Mouse (Mus musculus) CH12.LX (cell line): ENCODE measurements around the gene Ephx1. TPM values are rescaled to one million over a fixed set of nuclear protein-coding genes. Genes with fewer than 3 reads are reported as not detected.
"Not testable (repeated sequence)": the region's sequence is repeated elsewhere in the genome, so short reads cannot be mapped to it uniquely, and the experiment has no call there.

Source experiments
- DNase-seq: peaks from one replicate; pipeline ENCODE4 v3.0.0-alpha.2; 2013; ENCODE audit errors: extremely low read depth
- H3K27ac ChIP-seq: 2 replicates; pipeline ENCODE4 v1.5.1; 2012; ENCODE audit warnings: low read depth, mild to moderate bottlenecking, control low read depth, moderate library complexity; ENCODE audit not compliant: insufficient read depth
- H3K27me3 ChIP-seq: replicated peaks from 2 replicates; pipeline ENCODE3; 2012; ENCODE audit warnings: inconsistent platforms
- H3K36me3 ChIP-seq, 2 experiments: replicated peaks in 1 of 2; 2 replicates each; pipeline versions ENCODE3 to v1.6.1; 2012; ENCODE audit warnings: inconsistent platforms in 1 of 2, low read length in 1 of 2, mild to moderate bottlenecking in 1 of 2, mixed read lengths in 1 of 2, moderate library complexity in 1 of 2; ENCODE audit not compliant: control insufficient read depth in 1 of 2, insufficient read depth in 1 of 2
- H3K4me1 ChIP-seq, 2 experiments: 2 replicates each; pipeline ENCODE4 v1.6.1; 2012; ENCODE audit warnings: inconsistent platforms in 1 of 2, moderate library complexity in 1 of 2; ENCODE audit not compliant: insufficient read depth in 2 of 2, control insufficient read depth in 1 of 2
- H3K4me2 ChIP-seq: 2 replicates; pipeline ENCODE4 v1.6.1; 2012; ENCODE audit warnings: low read depth, mild to moderate bottlenecking, control low read depth; ENCODE audit not compliant: poor library complexity, insufficient read depth, severe bottlenecking
- H3K4me3 ChIP-seq, 3 experiments: fragments of 150-350 bp in 1 of 3; sonication (generic) in 1 of 3; replicated peaks in 1 of 3; 2 replicates each; pipeline versions ENCODE3 to v1.5.1; 2011 to 2012; ENCODE audit warnings: low read depth in 2 of 3, low read length in 2 of 3, mild to moderate bottlenecking in 2 of 3, moderate library complexity in 2 of 3, control low read depth in 1 of 3, improper control_type of control experiment in 1 of 3, inconsistent platforms in 1 of 3, mixed read lengths in 1 of 3; ENCODE audit not compliant: poor library complexity in 1 of 3
- H3K79me2 ChIP-seq: replicated peaks from 2 replicates; pipeline ENCODE4 v1.6.1; 2012; ENCODE audit warnings: mild to moderate bottlenecking, moderate library complexity; ENCODE audit not compliant: control insufficient read depth, poor library complexity, insufficient read depth, severe bottlenecking; ENCODE audit errors: extremely low read depth
- H3K9ac ChIP-seq: 2 replicates; pipeline ENCODE4 v1.6.1; 2012; ENCODE audit warnings: low read depth, mild to moderate bottlenecking, control low read depth, moderate library complexity; ENCODE audit not compliant: insufficient read depth
- H3K9me3 ChIP-seq: replicated peaks from 2 replicates; pipeline ENCODE3; 2012; ENCODE audit warnings: low read length, inconsistent platforms, mixed read lengths
- CHD2 ChIP-seq: IDR thresholded peaks from 2 replicates; pipeline ENCODE4 v1.6.1; 2011; ENCODE audit warnings: low read length, improper control_type of control experiment
- CTCF ChIP-seq, 2 experiments: IDR thresholded peaks in 1 of 2; conservative IDR thresholded peaks in 1 of 2; 2 replicates each; pipeline ENCODE4 v1.5.1; 2011 to 2012; ENCODE audit warnings: low read depth in 2 of 2, low read length in 2 of 2, improper control_type of control experiment in 1 of 2, inconsistent platforms in 1 of 2, mild to moderate bottlenecking in 1 of 2, moderate library complexity in 1 of 2
- ELF1 ChIP-seq: IDR thresholded peaks from 2 replicates; pipeline ENCODE4 v1.6.1; 2014; ENCODE audit warnings: low read depth, mild to moderate bottlenecking, inconsistent platforms, low read length, improper control_type of control experiment
- EP300 ChIP-seq: IDR thresholded peaks from 2 replicates; pipeline ENCODE4 v1.6.1; 2011; ENCODE audit warnings: low read length, improper control_type of control experiment
- JUND ChIP-seq: conservative IDR thresholded peaks from 2 replicates; pipeline ENCODE4 v1.6.1; 2011; ENCODE audit warnings: low read depth, low read length, improper control_type of control experiment
- KAT2A ChIP-seq: IDR thresholded peaks from 2 replicates; pipeline ENCODE4 v1.6.1; 2012; ENCODE audit warnings: low read length, improper control_type of control experiment, inconsistent platforms; ENCODE audit not compliant: insufficient replicate concordance
- MAX ChIP-seq: IDR thresholded peaks from 2 replicates; pipeline ENCODE4 v1.6.1; 2011; ENCODE audit warnings: low read length, improper control_type of control experiment
- POLR2A ChIP-seq: IDR thresholded peaks from 2 replicates; pipeline ENCODE4 v1.6.1; 2011; ENCODE audit warnings: low read depth, mild to moderate bottlenecking, improper control_type of control experiment, low read length
- SIN3A ChIP-seq: IDR thresholded peaks from 2 replicates; pipeline ENCODE4 v1.6.1; 2012; ENCODE audit warnings: low read length, improper control_type of control experiment, inconsistent platforms
- TCF12 ChIP-seq: IDR thresholded peaks from 2 replicates; pipeline ENCODE4 v1.6.1; 2014; ENCODE audit warnings: low read depth, mild to moderate bottlenecking, inconsistent platforms, low read length, improper control_type of control experiment
- UBTF ChIP-seq: IDR thresholded peaks from 2 replicates; pipeline ENCODE4 v1.6.1; 2012; ENCODE audit warnings: low read depth, mild to moderate bottlenecking, inconsistent platforms, low read length, improper control_type of control experiment, moderate library complexity
- USF1 ChIP-seq: IDR thresholded peaks from 2 replicates; pipeline ENCODE4 v1.6.1; 2014; ENCODE audit warnings: low read depth, mild to moderate bottlenecking, inconsistent platforms, low read length, improper control_type of control experiment
- ZC3H11A ChIP-seq: IDR thresholded peaks from 2 replicates; pipeline ENCODE4 v1.6.1; 2012; ENCODE audit warnings: low read depth, mild to moderate bottlenecking, inconsistent platforms, low read length, improper control_type of control experiment
- ZNF384 ChIP-seq: IDR thresholded peaks from 2 replicates; pipeline ENCODE4 v1.6.1; 2012; ENCODE audit warnings: low read depth, low read length, improper control_type of control experiment, inconsistent platforms
- dilution Hi-C: fragments of 300-500 bp; cut with MboI; formaldehyde crosslinking; loops from 2 replicates; pipeline ENCODE4 v1.14.3; 2020; ENCODE audit warnings: low sequenced_read_pairs; ENCODE audit not compliant: extremely low pct_unique_long_range_greater_than_20kb, extremely low pct_ligation_motif_present
- in situ Hi-C: fragments of 300-500 bp; cut with MboI; formaldehyde crosslinking; loops from 3 replicates; pipeline ENCODE4 v1.14.3; 2019; ENCODE audit warnings: low sequenced_read_pairs, low pct_ligation_motif_present, low pct_unique_long_range_greater_than_20kb, mixed read lengths
- polyA plus RNA-seq: library from polyadenylated mRNA; unstranded; fragments of >175 nt; gene quantifications from 2 replicates; pipeline ENCODE4 v1.2.1, GENCODE M21; 2012; ENCODE audit warnings: low read depth; ENCODE audit not compliant: insufficient read length
- total RNA-seq, 2 experiments: library from RNA; depleted of rRNA; stranded (reverse); fragments of 300-350 nt in 1 of 2; fragments of >200 nt in 1 of 2; gene quantifications; 2 replicates each; pipeline ENCODE4 v1.2.3; 2012 to 2014

The Ephx1 gene
- total and polyA plus RNA-seq, 3 experiments = 10.7 to 20.7 (median 12.0) TPM

- H3K9me3 ChIP-seq, H3K79me2 ChIP-seq, H3K27ac ChIP-seq, H3K4me2 ChIP-seq, DNase-seq, H3K4me3 ChIP-seq, H3K36me3 ChIP-seq, in situ Hi-C loops, H3K9ac ChIP-seq, dilution Hi-C loops, H3K4me1 ChIP-seq: not testable (repeated sequence)
- peaks cover 38% of the 10 kb centered on the region for H3K27me3 ChIP-seq
Observed at GRCm38 (mm10) chr1:180936610-180937398, 83.9 kb downstream of the Ephx1 start.

DNA sequence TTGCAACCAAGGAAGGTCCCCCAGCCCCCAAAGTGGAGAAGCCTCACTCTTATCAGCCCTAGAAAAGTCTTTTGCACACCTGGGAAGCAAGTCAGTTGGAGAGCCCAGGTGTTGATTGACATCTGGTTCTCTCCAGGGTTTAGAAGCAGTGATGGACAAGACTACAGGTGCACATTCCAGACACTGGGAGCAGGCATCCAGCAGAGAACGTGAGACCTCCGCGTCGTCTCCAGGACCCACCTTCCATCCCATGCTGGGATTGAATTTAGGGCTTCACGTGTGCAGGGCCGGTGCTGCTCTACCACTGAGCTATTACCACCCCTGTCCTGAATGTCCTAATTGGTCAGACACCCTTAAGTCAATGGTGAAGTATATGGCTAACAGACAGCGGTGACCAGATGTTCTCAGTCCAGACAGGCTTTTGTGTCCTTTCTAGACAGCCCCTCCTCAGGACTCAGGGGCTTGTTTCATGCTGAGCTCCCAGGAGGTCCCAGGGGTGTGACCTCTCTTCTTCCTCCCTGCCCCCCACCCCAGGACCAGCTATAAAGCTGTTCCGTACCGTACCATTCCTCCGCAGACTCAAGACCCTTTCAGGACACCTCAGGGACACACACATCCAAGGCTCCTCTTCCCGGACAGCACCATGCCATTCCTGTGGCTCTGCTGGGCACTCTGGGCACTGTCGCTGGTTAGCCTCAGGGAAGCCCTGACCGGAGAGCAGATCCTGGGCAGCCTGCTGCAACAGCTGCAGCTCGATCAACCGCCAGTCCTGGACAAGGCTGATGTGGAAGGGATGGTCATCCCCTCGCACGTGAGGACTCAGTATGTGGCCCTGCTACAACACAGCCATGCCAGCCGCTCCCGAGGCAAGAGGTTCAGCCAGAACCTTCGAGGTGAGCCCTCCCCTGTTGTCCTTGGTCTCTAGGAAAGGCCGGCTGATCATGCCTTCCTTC is 86.0 kb downstream of the Ephx1 start, which contains the start of gene Lefty1:
Gene Lefty1, plus strand, starts transcription at position 556 of the 953 bp plus-strand sequence.
- no peak for DNase-seq
- Histone ChIP-seq H3K4me2 (no peak within 1 kb of the TSS), H3K4me1 (no peaks in the 10 kb centered on the region), H3K9me3 (no peaks in the 10 kb centered on the region), H3K36me3 (no peaks in the 10 kb centered on the region), H3K79me2 (no peaks in the 10 kb centered on the region), H3K9ac (no peak within 1 kb of the TSS), H3K4me3 (no peak within 1 kb of the TSS), H3K27ac (no peak within 1 kb of the TSS), H3K27me3 (peaks cover 28% of the 10 kb centered on the region)
- in situ Hi-C loops = no loop called here
- dilution Hi-C loops = no loop called here
- TF ChIP-seq EP300 (no peak), POLR2A (no peak), TCF12 (no peak), CHD2 (no peak), USF1 (no peak), CTCF (conservative IDR thresholded peaks at IDR 0.05 in 1 of 2, IDR thresholded peaks at IDR 0.05 in 1 of 2; ENCODE audit: low read depth in 2 of 2, low read length in 2 of 2) (no peak), KAT2A (no peak), MAX (no peak), ZNF384 (no peak), ZC3H11A (no peak), SIN3A (no peak), UBTF (no peak), JUND (no peak), ELF1 (no peak)
